Mouse (Mus musculus) heart, adult 9 months (tissue): ENCODE measurements at regions not wholly inside any gene's neighbourhood (a gene's known extent, or its start where the extent isn't known, plus 50 kb on each side); places are given as distances from the start of the nearest gene placed in this dataset.

ENCODE experiments used
- DNase-seq, 2 experiments: peaks; one replicate each; pipeline ENCODE4 v3.0.0; 2022; ENCODE audit warnings: low spot score in 2 of 2

DNA sequence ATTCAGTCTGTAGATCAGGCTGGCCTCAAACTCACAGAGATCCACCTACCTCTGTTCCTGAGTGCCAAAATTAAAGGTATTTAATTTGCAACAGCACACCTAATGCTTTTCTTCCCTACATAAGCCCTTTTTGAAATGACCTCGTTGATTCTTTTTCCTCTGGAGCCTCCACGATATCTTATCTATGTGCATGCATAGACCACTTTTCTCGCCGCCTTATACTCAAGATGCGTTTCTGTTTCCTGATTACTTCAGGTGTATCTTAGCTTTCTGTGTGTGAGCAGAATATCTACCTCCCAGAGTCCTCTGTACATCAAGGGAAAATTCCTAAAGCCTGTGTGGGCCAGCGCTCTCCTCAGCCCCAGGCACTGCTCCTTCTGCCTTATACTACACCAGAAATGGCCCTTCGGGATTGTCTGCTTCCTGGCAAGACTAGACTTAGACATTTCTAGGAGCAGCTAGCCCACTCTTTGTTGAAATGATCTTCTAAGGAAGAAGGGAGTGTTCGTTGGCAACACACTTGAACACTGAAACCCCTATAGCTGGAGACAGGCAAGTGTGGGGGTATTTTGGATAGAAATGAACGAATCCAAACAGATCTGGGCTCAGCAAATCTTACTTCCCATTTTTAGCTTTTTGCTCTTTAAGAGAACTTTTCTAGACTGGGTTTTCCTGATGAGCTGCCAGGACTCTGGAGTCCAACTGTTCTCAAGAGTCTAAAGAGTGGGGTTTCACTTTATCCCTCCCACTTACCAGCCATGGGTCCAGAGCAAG, 54.0 kb upstream of the Rbm15 start:
- DNase-seq, result no peak

- peak; percentile 49 to 72 for DNase-seq
Observed at GRCm38 (mm10) chr3:107386432-107386831, 53.0 kb upstream of the Rbm15 start.
